Mouse (Mus musculus) heart, embryonic 13.5 days (tissue): Measurements from ENCODE around the gene Gm20918. TPM values are rescaled to one million over a fixed set of nuclear protein-coding genes. Genes with fewer than 3 reads are reported as not detected.
"Not testable (repeated sequence)": the region's sequence is repeated elsewhere in the genome, so short reads cannot be mapped to it uniquely, and the experiment has no call there.

ENCODE experiments used
- ATAC-seq: fragments of 200-750 bp; cut with Nextera tagmentation; 2 replicates; pipeline ENCODE4 v1.8.0; 2017; ENCODE audit warnings: moderate TSS enrichment; ENCODE audit not compliant: insufficient number of reproducible peaks, low FRiP score, low TSS enrichment; ENCODE audit errors: extremely low read depth
- H3K27ac ChIP-seq: fragments of 300-500 bp; sonication (generic); replicated peaks from 2 replicates; pipeline ENCODE4 v1.5.1; 2015; ENCODE audit warnings: moderate library complexity, mild to moderate bottlenecking, inconsistent platforms
- H3K27me3 ChIP-seq: fragments of 300-500 bp; sonication (generic); replicated peaks from 2 replicates; pipeline ENCODE4 v1.6.1; 2015; ENCODE audit warnings: mild to moderate bottlenecking, inconsistent platforms
- H3K36me3 ChIP-seq: fragments of 300-500 bp; sonication (generic); 2 replicates; pipeline ENCODE4 v1.6.1; 2015; ENCODE audit warnings: mild to moderate bottlenecking, inconsistent platforms
- H3K4me1 ChIP-seq: fragments of 300-500 bp; sonication (generic); 2 replicates; pipeline ENCODE4 v1.6.1; 2015; ENCODE audit warnings: inconsistent platforms
- H3K4me2 ChIP-seq: fragments of 300-500 bp; sonication (generic); 2 replicates; pipeline ENCODE4 v1.6.1; 2015; ENCODE audit warnings: inconsistent platforms, mild to moderate bottlenecking, moderate library complexity
- H3K4me3 ChIP-seq: fragments of 300-500 bp; sonication (generic); 2 replicates; pipeline ENCODE4 v1.5.1; 2015; ENCODE audit warnings: moderate library complexity, mild to moderate bottlenecking, inconsistent platforms
- H3K9ac ChIP-seq: fragments of 300-500 bp; sonication (generic); 2 replicates; pipeline ENCODE4 v1.6.1; 2015; ENCODE audit warnings: inconsistent platforms, mild to moderate bottlenecking, moderate library complexity
- H3K9me3 ChIP-seq: fragments of 300-500 bp; sonication (generic); 2 replicates; pipeline ENCODE4 v1.6.1; 2016; ENCODE audit warnings: inconsistent platforms
- polyA plus RNA-seq: library from polyadenylated mRNA; unstranded; fragments of >200 nt; fragmentation: Nextera tagmentation; extraction: Ambion mirVana; gene quantifications from 2 replicates; pipeline ENCODE4 v1.2.1, GENCODE M21; 2015

Gene Gm20918
- polyA plus RNA-seq = not detected in 2 replicates

DNA sequence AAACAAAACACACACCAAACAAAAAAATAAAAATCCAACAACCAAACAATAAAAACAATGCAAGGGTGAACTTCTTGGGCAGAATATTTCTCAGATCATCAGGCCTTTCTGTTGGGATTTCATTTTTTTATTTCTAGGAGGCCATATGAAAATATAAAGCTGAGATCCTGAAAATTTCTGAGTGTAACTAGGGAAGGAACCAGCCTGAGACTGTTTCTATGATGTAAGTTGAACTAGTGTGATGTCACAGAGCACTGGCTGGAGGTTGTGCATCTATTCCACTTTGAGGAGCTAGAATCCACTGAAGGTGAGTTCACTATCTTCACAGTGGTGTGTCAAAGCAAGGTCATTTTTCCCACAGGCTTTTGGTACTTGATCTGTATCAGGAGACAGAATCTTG, at the start of gene Gm20918:
Gene Gm20918 (plus strand): TSS at position 301 of the 400 bp plus-strand sequence.
- H3K27me3 ChIP-seq, ATAC-seq, H3K36me3 ChIP-seq, H3K4me3 ChIP-seq, H3K9me3 ChIP-seq, H3K27ac ChIP-seq, H3K9ac ChIP-seq, H3K4me1 ChIP-seq, H3K4me2 ChIP-seq: not testable (repeated sequence)

Other genes starting within 250 kb of the Gm20918 start
- gene Gm21820, start 205.5 kb downstream of the Gm20918 start, polyA plus RNA-seq = not detected in 2 replicates